Mouse (Mus musculus) liver, embryonic 11.5 days (tissue): Measurements from ENCODE around the gene Degs1. TPM values are rescaled to one million over a fixed set of nuclear protein-coding genes. Genes with fewer than 3 reads are reported as not detected.
"Not testable (repeated sequence)": the region's sequence is repeated elsewhere in the genome, so short reads cannot be mapped to it uniquely, and the experiment has no call there.

Experiments used
- ATAC-seq: fragments of 200-750 bp; cut with Nextera tagmentation; replicated peaks from 2 replicates; pipeline ENCODE4 v1.8.0; 2017; ENCODE audit warnings: moderate number of reproducible peaks, mild to moderate bottlenecking, moderate TSS enrichment, moderate library complexity; ENCODE audit not compliant: low FRiP score
- DNase-seq: peaks from one replicate; pipeline ENCODE4 v3.0.0-alpha.2; 2017; ENCODE audit warnings: low spot score
- H3K27ac ChIP-seq: fragments of 300-500 bp; sonication (generic); 2 replicates; pipeline ENCODE4 v1.5.1; 2014; ENCODE audit warnings: mild to moderate bottlenecking, low read depth, low read length, control low read depth
- H3K27me3 ChIP-seq: fragments of 300-500 bp; sonication (generic); replicated peaks from 2 replicates; pipeline ENCODE4 v1.6.1; 2014; ENCODE audit warnings: low read length, mixed read lengths; ENCODE audit not compliant: control insufficient read depth, insufficient read depth
- H3K36me3 ChIP-seq: fragments of 300-500 bp; sonication (generic); 2 replicates; pipeline ENCODE4 v1.6.1; 2014; ENCODE audit warnings: mild to moderate bottlenecking, low read length, moderate library complexity, mixed read lengths; ENCODE audit not compliant: control insufficient read depth, insufficient read depth
- H3K4me1 ChIP-seq: fragments of 300-500 bp; sonication (generic); replicated peaks from 2 replicates; pipeline ENCODE4 v1.6.1; 2014; ENCODE audit warnings: low read length, mixed read lengths; ENCODE audit not compliant: control insufficient read depth, insufficient read depth
- H3K4me2 ChIP-seq: fragments of 300-500 bp; sonication (generic); 2 replicates; pipeline ENCODE4 v1.6.1; 2014; ENCODE audit warnings: mild to moderate bottlenecking, control low read depth, moderate library complexity
- H3K4me3 ChIP-seq: fragments of 300-500 bp; sonication (generic); 2 replicates; pipeline ENCODE4 v1.5.1; 2014; ENCODE audit warnings: low read depth, low read length, control low read depth
- H3K9ac ChIP-seq: fragments of 300-500 bp; sonication (generic); 2 replicates; pipeline ENCODE4 v1.6.1; 2014; ENCODE audit warnings: low read depth, low read length, control low read depth
- H3K9me3 ChIP-seq: fragments of 300-500 bp; sonication (generic); 2 replicates; pipeline ENCODE4 v1.6.1; 2016; ENCODE audit warnings: low read length, inconsistent platforms, mixed read lengths; ENCODE audit not compliant: control insufficient read depth
- WGBS: fragments of 180-500 bp; shearing (Covaris S2); extraction: QIAGEN DNeasy Blood & Tissue Kit; methylation state at CpG from one replicate; pipeline ENCODE4 v1.1.7; 2014; 5-methylcytosine and 5-hydroxymethylcytosine counted together
- polyA plus RNA-seq: library from polyadenylated mRNA; unstranded; fragments of >200 nt; fragmentation: Nextera tagmentation; extraction: Ambion mirVana; gene quantifications from 2 replicates; pipeline ENCODE4 v1.2.1, GENCODE M21; 2014

The Degs1 gene
- polyA plus RNA-seq, 1 experiment from 2014 or later = 129 TPM

DNA sequence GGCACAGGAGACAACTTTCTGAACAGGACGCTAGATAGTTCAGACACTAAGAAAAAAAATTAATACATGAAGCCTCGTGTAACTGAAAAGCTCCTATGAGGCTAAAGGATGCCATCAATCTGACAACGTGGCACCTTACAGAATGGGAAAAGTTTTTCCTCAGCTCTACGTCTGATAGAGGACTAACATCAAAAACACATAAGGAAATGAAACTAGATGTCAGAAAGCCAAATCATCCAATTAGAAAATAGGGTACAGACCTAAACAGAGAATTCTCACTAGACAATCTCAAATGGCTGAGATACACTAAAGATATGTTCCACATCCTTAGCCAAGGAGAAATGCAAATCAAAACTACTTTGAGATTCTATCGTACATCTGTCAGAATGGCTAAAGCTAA lies 26.8 kb upstream of the Degs1 start:
- Histone ChIP-seq H3K9me3 (no peaks in the 10 kb centered on the region), H3K4me2 (no peak overlapping the region), H3K27ac (no peak overlapping the region), H3K9ac (no peak overlapping the region), H3K27me3 (no peaks in the 10 kb centered on the region), H3K36me3 (peaks cover 11% of the 10 kb centered on the region; the same call in 1 of the 2 replicates), H3K4me1 (no peaks in the 10 kb centered on the region), H3K4me3 (no peak overlapping the region)
- ATAC-seq (no peak), DNase-seq (no peak)
- 74% methylated on average over 5 of the region's 5 CpGs for WGBS

DNA sequence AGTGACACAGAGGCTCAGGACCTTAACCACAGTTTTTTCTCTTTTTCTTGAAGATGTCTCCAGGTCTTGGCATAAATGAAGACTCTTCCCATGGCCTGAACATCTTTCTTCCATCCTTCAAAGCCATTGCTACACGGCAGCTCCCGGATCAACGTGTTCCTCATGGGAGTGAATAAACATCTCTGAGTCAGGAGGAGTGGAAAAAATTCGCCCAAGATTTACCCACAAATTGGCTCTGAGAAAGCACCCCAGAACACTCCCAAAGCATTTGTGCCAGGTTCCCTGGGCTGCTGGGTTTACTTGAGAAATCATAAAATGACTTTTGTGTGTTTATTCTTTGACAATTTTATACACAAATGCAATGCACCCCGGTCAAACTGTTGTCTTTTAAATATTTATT lies 20.3 kb upstream of the Degs1 start:
- H3K27me3 ChIP-seq = no peaks in the 10 kb centered on the region
- no peaks in the 10 kb centered on the region for H3K36me3 ChIP-seq
- ATAC-seq (no peak), DNase-seq (no peak)
- no peaks in the 10 kb centered on the region for H3K9me3 ChIP-seq
- no peak overlapping the region for H3K9ac ChIP-seq
- no peak overlapping the region for H3K27ac ChIP-seq
- H3K4me1 ChIP-seq = no peaks in the 10 kb centered on the region
- WGBS = 84% methylated on average over 5 of the region's 5 CpGs
- H3K4me2 ChIP-seq = no peak overlapping the region
- H3K4me3 ChIP-seq = no peak overlapping the region

DNA sequence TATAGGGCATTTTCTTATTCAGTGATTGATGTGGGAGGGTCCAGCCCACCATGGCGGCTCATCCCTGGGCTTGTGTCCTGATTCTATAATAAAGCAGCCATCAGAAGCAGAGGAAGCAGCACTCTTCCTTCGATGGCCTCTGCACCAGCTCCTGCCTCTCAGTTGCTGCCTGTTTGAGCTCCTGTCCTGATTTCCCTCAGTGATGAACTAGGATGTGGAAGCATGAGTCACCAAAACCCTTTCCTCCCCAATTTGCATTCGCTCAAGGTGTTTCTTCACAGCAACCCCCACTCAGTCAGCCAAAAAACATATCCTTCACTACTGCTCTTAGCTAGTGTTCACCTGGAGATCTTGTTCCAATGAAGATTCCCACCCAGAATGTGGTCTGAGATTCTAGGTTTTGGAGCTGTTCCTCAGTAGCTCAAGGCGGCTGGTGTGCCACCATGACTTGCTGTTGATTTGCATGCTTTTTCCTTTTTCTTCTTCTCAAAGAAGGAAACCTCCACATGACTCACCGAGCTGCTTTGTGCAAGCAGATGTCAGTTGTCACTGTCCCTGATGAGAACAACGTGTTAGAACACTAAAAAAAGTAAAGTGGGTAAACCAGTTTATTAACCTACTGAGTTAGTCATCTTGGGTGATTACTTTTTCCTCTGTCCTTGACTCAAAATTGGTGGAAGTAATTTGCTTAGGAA lies 19.7 kb upstream of the Degs1 start:
- Histone ChIP-seq H3K9ac (no peak overlapping the region), H3K4me1 (no peaks in the 10 kb centered on the region), H3K27ac (no peak overlapping the region), H3K4me2 (no peak overlapping the region), H3K27me3 (no peaks in the 10 kb centered on the region), H3K4me3 (no peak overlapping the region), H3K9me3 (no peaks in the 10 kb centered on the region), H3K36me3 (no peaks in the 10 kb centered on the region)
- DNase-seq = no peak
- 59% methylated on average over 6 of the region's 6 CpGs for WGBS
- no peak for ATAC-seq

DNA sequence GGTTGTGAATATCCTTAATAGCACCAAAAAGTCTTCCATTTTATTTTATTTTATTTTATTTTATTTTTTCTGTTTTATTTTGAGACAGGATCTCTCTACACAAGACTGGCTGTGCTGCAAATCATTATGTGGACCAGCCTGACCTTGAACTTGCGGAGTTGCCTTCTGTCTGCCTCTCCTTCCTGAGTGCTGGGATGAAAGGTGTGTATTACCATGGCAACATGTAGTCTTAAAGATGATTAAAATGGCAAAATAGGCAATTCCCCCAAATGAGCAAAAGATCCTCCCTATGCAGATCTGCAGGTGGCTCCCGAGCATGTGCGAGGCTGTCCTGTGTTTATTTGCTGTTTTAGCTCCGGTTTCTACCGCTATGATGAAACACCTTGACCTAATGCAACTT lies 15.2 kb upstream of the Degs1 start:
- Histone ChIP-seq H3K27me3 (no peaks in the 10 kb centered on the region), H3K9ac (no peak overlapping the region), H3K4me3 (no peak overlapping the region), H3K4me1 (no peaks in the 10 kb centered on the region), H3K4me2 (no peak overlapping the region), H3K9me3 (no peaks in the 10 kb centered on the region), H3K27ac (no peak overlapping the region), H3K36me3 (no peaks in the 10 kb centered on the region)
- no peak for DNase-seq
- 89% methylated on average over 5 of the region's 5 CpGs for WGBS
- ATAC-seq = no peak

DNA sequence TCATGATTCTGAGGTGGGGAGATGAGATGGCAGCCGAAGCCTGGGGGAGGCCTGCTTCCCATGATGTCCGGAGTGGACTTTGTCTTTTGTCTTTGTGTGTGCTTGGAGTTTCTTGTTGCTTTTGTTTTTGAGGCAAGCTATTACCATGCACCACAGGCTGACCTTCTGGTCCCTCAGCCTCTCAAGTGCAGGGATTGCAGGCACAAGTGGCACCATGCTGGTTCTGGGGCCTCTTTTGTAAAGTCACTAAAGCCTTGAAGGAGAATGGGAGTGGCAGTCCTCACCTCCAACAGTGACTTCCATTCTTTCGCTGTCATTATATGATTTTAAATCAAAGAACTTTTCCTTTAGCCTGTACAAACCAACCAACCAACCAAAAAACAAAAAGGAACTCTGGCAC lies 14.6 kb upstream of the Degs1 start:
- Histone ChIP-seq H3K4me2 (no peak overlapping the region), H3K36me3 (no peaks in the 10 kb centered on the region), H3K9ac (no peak overlapping the region), H3K9me3 (no peaks in the 10 kb centered on the region), H3K4me1 (no peaks in the 10 kb centered on the region), H3K27me3 (no peaks in the 10 kb centered on the region), H3K27ac (no peak overlapping the region), H3K4me3 (no peak overlapping the region)
- 76% methylated on average over 3 of the region's 3 CpGs for WGBS
- no peak for DNase-seq
- ATAC-seq = no peak

DNA sequence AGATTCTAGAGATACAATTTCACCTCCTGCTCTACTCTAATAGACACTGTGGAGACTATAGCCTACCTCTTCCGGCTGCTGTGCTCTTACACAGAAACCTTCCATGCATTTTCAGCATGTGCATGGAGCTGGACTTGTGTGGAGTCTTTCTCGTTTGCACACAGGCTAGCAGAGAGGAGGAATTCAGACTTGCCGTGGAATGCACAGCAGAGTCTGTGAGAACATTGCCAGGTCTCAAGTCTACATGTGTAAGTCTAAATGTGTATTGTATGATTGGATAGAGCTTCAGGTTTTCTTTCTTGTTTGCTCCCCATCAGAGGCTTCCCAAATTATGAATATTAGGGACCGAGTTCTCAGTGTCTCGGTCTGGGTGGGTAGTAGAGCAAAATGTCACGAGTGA lies 14.2 kb upstream of the Degs1 start:
- Histone ChIP-seq H3K27ac (no peak overlapping the region), H3K27me3 (no peaks in the 10 kb centered on the region), H3K9ac (no peak overlapping the region), H3K9me3 (no peaks in the 10 kb centered on the region), H3K4me1 (no peaks in the 10 kb centered on the region), H3K4me2 (no peak overlapping the region), H3K36me3 (no peaks in the 10 kb centered on the region), H3K4me3 (no peak overlapping the region)
- no peak for DNase-seq
- no peak for ATAC-seq
- WGBS = 83% methylated on average over 6 of the region's 6 CpGs

DNA sequence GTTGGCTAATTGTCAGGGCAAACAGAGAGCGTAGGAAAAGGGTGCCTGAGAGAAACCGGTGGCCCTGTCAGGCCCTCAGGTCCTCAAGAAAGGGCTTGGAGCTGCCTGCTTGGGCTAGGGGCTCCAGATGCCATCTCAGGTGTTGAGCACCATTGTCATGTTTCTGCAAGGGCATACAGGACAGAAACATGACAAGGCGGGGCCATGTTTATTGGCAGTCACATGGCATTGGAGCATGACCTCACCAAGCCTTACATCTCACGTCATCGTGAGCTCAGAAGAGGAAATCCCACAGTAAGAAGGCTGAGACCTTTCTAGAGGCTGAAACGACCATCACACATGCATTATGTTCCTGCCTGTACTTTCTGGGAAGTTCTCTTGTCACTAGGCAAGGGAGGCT lies 13.5 kb upstream of the Degs1 start:
- H3K27me3 ChIP-seq = no peaks in the 10 kb centered on the region
- 84% methylated on average over 6 of the region's 6 CpGs for WGBS
- no peak overlapping the region for H3K4me2 ChIP-seq
- no peaks in the 10 kb centered on the region for H3K4me1 ChIP-seq
- no peak overlapping the region for H3K9ac ChIP-seq
- ATAC-seq (no peak), DNase-seq (no peak)
- no peaks in the 10 kb centered on the region for H3K9me3 ChIP-seq
- no peak overlapping the region for H3K4me3 ChIP-seq
- H3K27ac ChIP-seq = no peak overlapping the region
- H3K36me3 ChIP-seq = no peaks in the 10 kb centered on the region

DNA sequence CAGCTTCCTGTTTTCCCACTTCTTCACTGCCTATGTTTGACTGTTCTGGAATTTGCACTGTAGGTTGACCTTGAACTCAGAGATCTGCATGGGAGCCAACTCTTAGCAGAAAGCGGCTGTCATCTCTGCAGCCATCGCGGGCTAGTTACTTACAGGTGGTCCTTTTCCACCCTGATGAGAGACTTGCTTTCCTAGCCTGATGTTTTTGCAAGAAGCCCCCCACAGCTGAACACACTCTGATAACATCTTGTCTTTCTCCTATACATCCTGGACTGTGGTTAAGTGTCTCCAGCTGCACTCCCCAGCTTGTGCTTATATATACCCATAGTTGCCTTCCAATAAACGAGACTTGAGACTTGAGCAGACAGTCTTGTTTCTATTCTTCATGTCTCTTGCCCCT lies 9.7 kb upstream of the Degs1 start:
- Histone ChIP-seq H3K4me1 (no peaks in the 10 kb centered on the region), H3K4me2 (no peak overlapping the region), H3K9ac (no peak overlapping the region), H3K27me3 (no peaks in the 10 kb centered on the region), H3K4me3 (no peak overlapping the region), H3K27ac (no peak overlapping the region), H3K9me3 (no peaks in the 10 kb centered on the region), H3K36me3 (no peaks in the 10 kb centered on the region)
- no peak for DNase-seq
- ATAC-seq = no peak
- 71% methylated on average over 4 of the region's 4 CpGs for WGBS

DNA sequence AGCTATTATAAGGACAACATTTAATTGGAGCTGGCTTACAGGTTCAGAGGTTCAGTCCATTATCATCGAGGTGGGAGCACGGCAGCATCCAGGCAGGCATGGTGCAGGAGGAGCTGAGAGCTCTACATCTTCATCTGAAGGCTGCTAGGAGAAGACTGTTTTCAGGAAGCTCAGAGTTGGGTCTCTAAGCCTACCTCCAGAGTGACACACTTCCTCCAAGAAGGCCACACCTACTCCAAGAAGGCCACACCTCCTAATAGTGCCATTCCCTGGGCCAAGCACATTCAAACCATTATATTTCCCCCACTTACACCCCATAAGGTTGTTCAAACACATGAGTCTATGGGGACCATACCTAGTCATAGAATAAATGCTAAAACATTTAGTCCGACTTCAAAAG lies 8.1 kb upstream of the Degs1 start:
- not testable (repeated sequence) for H3K4me3 ChIP-seq, H3K27me3 ChIP-seq, H3K9me3 ChIP-seq, ATAC-seq, DNase-seq, H3K9ac ChIP-seq, H3K4me1 ChIP-seq, H3K36me3 ChIP-seq, H3K4me2 ChIP-seq, H3K27ac ChIP-seq
- WGBS = 81% methylated on average over 3 of the region's 3 CpGs
